Mouse (Mus musculus) testis, postnatal 14 days (tissue): ENCODE measurements around the gene Pacsin1.
"Not testable (repeated sequence)": the region's sequence is repeated elsewhere in the genome, so short reads cannot be mapped to it uniquely, and the experiment has no call there.

Source experiments
- DNase-seq: peaks from one replicate; pipeline ENCODE4 v3.0.0; 2021; ENCODE audit warnings: low spot score

The Pacsin1 gene

DNA sequence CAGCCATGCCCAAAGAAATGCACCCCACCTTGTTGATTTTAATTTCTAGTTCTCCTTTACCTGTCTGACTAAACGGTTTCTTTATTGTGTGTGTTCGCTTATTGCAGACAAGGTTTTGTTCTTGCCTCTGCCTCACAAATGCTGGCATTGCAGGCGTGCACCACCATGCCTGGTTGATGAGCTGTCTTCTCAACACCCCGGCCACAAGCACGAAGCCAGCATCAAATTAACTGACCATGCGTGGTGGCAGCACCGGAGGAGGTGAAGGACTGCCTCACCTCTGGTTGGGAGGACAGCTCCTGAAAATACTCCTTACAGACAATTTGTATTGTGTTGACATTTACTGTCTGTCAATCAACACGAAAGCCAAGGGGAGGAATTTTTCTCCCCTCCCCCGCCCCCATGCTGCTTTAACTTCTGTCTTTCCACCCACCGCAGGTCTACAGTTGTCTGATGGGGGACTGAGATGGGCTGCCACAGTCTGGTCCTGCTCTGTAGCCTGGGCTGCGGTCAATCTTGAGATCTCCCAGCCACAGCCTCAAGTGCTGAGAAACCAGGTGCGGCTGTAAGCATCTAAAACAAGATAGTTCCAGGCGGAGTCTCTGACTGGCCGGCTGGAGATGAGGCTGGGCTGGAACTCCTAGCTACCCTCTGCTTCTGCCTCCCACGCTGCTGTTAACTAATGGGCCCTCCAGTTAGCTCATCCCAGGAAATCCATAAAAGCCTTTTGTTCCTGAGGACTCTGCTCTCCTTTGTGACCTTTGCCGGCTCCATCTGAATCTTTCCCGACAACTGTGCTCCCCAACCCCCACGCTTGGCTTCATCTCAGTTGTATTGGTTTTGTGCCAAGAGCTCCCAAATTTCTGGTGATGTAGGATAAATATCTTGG lies 18.9 kb upstream of the Pacsin1 start, which contains the start of gene Rps10:
Gene Rps10 (minus strand): TSS at position 538 of the 889 bp plus-strand sequence.
- DNase-seq, result peak; percentile 64

- DNase-seq, result no peak
Measured at GRCm38 (mm10) chr17:27637333-27637732, 18.0 kb upstream of the Pacsin1 start.

GRCm38 (mm10) chr17:27638921-27639332 lies 16.4 kb upstream of the Pacsin1 start:
- DNase-seq, result peak; percentile 66

GRCm38 (mm10) chr17:27639851-27640250 lies 15.5 kb upstream of the Pacsin1 start:
- DNase-seq, result not testable (repeated sequence)

DNA sequence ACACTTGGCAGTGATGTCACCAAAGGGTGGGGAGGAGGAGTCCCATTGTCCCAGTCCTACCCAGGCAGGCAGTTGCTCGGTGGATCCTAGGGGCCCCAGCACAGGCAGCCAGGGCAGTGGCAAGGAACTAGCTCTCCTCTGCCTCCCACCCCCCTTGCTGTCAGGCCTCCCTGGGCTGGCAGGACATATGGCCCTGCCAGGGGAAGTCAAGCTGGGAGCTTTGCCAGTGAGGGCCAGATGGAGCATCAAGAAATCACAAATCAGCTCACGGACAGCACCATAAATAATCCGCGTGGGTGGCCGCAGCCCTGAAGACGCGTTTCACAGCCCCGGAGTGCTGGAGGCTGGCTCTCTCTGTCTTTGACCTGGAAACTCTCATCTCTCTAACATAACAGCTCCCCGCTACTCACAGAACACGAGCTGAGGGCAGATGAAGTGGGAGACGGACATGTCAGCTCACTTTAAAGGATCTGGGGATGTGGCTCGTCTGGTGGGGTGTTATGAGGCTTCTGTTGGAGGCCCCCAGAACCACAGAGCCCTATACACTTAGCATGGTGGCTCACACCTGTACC lies 12.7 kb upstream of the Pacsin1 start:
- no peak for DNase-seq

DNA sequence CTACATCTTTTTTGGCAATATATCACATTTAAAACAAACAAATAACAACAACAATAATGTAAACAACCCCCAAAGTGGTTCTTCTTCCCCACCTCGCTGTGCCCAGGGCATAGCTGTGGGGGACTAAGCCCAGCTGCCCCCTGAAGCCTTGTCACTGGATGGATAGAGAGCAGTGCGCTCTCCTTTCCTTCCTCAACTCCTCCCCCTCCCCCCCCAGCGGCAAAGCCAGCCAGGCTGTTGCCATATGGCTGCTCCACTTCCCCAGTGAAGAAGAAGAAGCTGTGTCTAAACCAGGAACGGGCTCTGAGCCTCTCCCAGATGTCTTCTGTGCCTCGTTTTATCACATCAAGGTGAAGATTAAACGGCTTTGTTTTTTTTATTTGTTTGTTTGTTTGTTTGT lies 12.2 kb upstream of the Pacsin1 start:
- no peak for DNase-seq

DNA sequence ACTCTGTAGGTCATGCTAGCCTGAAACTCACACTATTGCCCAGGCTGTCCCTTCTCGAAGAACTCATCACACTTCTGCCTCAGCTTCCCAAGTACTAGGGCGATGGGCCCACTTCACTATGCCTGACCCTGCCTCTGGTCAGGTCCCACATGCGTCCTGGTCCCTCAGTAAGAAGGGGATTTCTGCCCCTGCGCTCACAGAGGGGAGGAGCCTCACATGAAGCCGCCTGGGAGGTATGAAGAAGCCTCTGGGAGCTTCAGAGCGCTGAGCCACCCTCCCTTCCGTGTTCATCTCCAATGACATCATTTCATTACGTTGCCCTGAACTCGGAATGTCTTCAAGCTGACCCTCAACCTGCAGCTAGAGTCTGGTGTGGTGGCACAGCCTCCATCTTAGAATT lies 11.6 kb upstream of the Pacsin1 start:
- no peak for DNase-seq

GRCm38 (mm10) chr17:27644572-27644971 lies 10.7 kb upstream of the Pacsin1 start:
- DNase-seq, result no peak

DNA sequence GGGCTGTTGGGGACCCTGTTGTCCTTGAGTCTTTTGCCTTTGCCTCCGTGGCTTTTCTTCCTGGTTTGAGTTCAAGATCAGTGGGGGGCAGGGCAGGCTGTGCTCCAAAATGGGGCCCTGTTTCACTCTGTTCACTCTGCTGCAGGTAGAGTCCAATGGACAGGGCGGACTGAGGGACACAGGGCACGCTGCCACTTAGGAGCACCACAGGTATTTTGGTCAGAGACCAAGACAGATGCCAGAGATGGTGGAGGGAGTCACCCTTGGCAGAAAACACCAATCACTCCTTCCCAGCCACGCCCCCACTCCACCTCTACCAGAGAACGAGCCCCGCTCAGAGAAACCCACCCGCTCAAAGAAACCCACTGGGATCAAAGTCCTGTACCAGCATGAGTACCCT lies 9.5 kb upstream of the Pacsin1 start:
- no peak for DNase-seq

DNA sequence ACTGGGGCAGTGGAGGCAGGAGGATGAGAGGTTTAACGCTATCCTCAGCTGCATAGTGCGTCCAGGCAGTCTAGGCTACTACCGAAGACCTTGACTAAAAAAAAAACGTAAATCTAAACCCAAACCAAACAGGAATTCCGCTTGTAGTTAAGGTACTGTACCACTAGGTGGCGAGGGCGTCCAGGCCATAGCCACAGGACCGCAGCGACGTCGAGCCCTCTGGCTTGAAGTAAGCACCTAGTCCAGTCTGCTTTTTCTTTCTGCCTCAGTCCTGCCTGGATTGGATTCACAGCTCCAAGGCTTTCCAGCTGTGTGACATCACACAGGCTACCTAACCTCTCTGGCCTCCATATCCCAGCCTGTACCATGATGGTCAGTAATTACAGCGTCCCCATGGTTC lies 5.1 kb upstream of the Pacsin1 start:
- peak; percentile 66 for DNase-seq

- no peak for DNase-seq
Measured at GRCm38 (mm10) chr17:27650586-27650985, 4.7 kb upstream of the Pacsin1 start.

- DNase-seq, result no peak
Measured at GRCm38 (mm10) chr17:27652046-27652790, 3.1 kb upstream of the Pacsin1 start.

GRCm38 (mm10) chr17:27653253-27653959 lies 1.9 kb upstream of the Pacsin1 start:
- DNase-seq, result no peak

GRCm38 (mm10) chr17:27656011-27656399 lies 696 bp downstream of the Pacsin1 start:
- no peak for DNase-seq

DNA sequence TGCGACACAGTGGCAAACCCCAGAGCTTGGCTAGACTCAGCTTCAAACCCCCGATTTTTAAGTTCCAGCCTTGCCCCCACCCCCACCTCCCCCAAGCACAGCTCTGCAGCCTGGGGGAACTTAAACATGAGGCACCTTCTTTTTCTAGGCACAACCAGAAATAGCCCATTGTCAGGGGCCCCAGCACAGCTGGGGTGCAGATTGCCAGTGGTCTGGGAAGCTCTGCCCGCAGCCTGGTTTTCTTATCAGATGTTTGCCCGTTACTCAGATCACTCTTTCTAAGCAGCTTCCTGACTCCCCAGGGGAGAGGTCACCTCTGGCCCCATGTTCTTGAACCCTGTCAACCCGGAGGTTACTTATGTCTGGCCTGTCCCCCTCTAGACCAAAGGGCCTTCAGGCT lies 1.1 kb downstream of the Pacsin1 start:
- no peak for DNase-seq

GRCm38 (mm10) chr17:27657123-27657522 lies 1.8 kb downstream of the Pacsin1 start:
- DNase-seq, result no peak

DNA sequence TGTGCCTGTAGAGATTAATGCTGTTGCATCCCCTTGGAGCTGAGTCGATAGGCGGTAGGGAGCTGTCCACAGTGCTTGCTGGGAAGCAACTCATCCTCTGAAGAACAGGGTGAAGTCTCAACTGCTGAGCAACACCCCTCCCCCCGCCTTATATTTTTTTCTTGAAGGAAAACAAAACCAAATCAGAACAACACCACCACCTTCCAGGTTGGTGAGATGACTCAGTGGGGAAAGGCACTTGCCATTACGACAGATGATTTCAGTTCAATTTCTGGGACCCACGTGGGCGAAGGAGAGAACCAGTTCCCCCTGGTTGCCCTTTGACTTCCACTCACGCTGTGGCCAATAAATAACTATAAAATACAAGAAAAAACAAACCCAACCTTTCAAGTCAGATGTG lies 3.5 kb downstream of the Pacsin1 start:
- no peak for DNase-seq

GRCm38 (mm10) chr17:27671720-27672119 lies 16.4 kb downstream of the Pacsin1 start:
- no peak for DNase-seq

DNA sequence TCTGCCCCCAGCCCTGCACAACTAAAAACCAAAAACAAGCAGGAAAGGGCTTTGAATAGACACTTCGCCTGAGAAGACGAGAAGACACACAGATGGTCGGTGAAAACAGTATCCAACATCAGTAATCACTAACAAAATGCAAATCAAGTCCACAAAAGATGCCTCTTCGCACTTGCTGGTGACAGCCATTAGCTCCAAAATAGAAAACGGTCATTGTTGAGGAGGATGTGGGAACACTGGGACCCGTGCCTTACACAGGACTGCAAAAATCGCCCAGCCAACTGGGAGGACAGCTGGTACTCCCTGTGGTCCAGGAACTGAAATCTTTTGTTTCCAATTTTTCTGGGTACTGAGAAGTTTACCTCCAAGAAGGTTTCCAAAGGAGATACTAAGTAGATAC lies 18.6 kb downstream of the Pacsin1 start:
- DNase-seq, result peak; percentile 35

GRCm38 (mm10) chr17:27675453-27675852 lies 20.1 kb downstream of the Pacsin1 start:
- DNase-seq, result no peak

GRCm38 (mm10) chr17:27676270-27676669 lies 21.0 kb downstream of the Pacsin1 start:
- no peak for DNase-seq

GRCm38 (mm10) chr17:27677756-27678155 lies 22.4 kb downstream of the Pacsin1 start:
- DNase-seq, result no peak
